Mouse (Mus musculus) intestine, embryonic 14.5 days (tissue): ENCODE measurements at regions not wholly inside any gene's neighbourhood (a gene's known extent, or its start where the extent isn't known, plus 50 kb on each side); places are given as distances from the start of the nearest gene placed in this dataset.

Experiments used
- ATAC-seq: fragments of 200-750 bp; cut with Nextera tagmentation; replicated peaks from 2 replicates; pipeline ENCODE4 v1.8.0; 2017; ENCODE audit warnings: low read depth, moderate number of reproducible peaks, moderate TSS enrichment, moderate library complexity; ENCODE audit not compliant: low FRiP score, low TSS enrichment
- DNase-seq: peaks from one replicate; pipeline ENCODE4 v3.0.0-alpha.2; 2018; ENCODE audit warnings: low spot score
- H3K27ac ChIP-seq: fragments of 300-500 bp; sonication (generic); 2 replicates; pipeline ENCODE4 v1.5.1; 2014; ENCODE audit warnings: low read depth, mild to moderate bottlenecking, control low read depth
- H3K27me3 ChIP-seq: fragments of 300-500 bp; sonication (generic); replicated peaks from 2 replicates; pipeline ENCODE4 v1.6.1; 2014; ENCODE audit warnings: low read length, control low read depth; ENCODE audit not compliant: control insufficient read depth, insufficient read depth
- H3K36me3 ChIP-seq: fragments of 300-500 bp; sonication (generic); 2 replicates; pipeline ENCODE4 v1.6.1; 2014; ENCODE audit warnings: low read length, control low read depth; ENCODE audit not compliant: control insufficient read depth, insufficient read depth
- H3K4me1 ChIP-seq: fragments of 300-500 bp; sonication (generic); replicated peaks from 2 replicates; pipeline ENCODE4 v1.6.1; 2014; ENCODE audit warnings: low read length, control low read depth, mixed read lengths; ENCODE audit not compliant: control insufficient read depth, insufficient read depth
- H3K4me2 ChIP-seq: fragments of 300-500 bp; sonication (generic); 2 replicates; pipeline ENCODE4 v1.6.1; 2014; ENCODE audit warnings: low read length
- H3K4me3 ChIP-seq: fragments of 300-500 bp; sonication (generic); 2 replicates; pipeline ENCODE4 v1.5.1; 2014; ENCODE audit warnings: low read depth, low read length, control low read depth, mixed read lengths
- H3K9ac ChIP-seq: fragments of 300-500 bp; sonication (generic); 2 replicates; pipeline ENCODE4 v1.6.1; 2014; ENCODE audit warnings: mild to moderate bottlenecking, low read length
- H3K9me3 ChIP-seq: fragments of 300-500 bp; sonication (generic); 2 replicates; pipeline ENCODE4 v1.6.1; 2016; ENCODE audit warnings: low read length, control low read depth; ENCODE audit not compliant: control insufficient read depth
- WGBS: fragments of 180-500 bp; shearing (Covaris S2); extraction: QIAGEN DNeasy Blood & Tissue Kit; methylation state at CpG from one replicate; pipeline ENCODE4 v1.1.7; 2014; 5-methylcytosine and 5-hydroxymethylcytosine counted together

- H3K4me1 ChIP-seq, result peaks cover 7% of the 10 kb centered on the region
- no peak overlapping the region for H3K4me3 ChIP-seq
- no peaks in the 10 kb centered on the region for H3K27me3 ChIP-seq
- ATAC-seq, result no peak
- no peak overlapping the region for H3K4me2 ChIP-seq
- no peak for DNase-seq
- no peaks in the 10 kb centered on the region for H3K36me3 ChIP-seq
- H3K9ac ChIP-seq, result no peak overlapping the region
- H3K27ac ChIP-seq, result no peak overlapping the region
- WGBS, result 82% methylated on average over 2 of the region's 2 CpGs
- H3K9me3 ChIP-seq, result no peaks in the 10 kb centered on the region
Measured at GRCm38 (mm10) chr4:95307134-95307533, 250.2 kb upstream of the Fggy start.

GRCm38 (mm10) chr4:95308469-95308895 is 248.8 kb upstream of the Fggy start:
- Histone ChIP-seq H3K36me3 (no peaks in the 10 kb centered on the region), H3K9ac (no peak overlapping the region), H3K27me3 (no peaks in the 10 kb centered on the region), H3K4me3 (no peak overlapping the region), H3K9me3 (no peaks in the 10 kb centered on the region), H3K4me1 (peaks cover 2% of the 10 kb centered on the region), H3K27ac (no peak overlapping the region), H3K4me2 (no peak overlapping the region)
- WGBS, result 42% methylated on average over 5 of the region's 5 CpGs
- no peak for ATAC-seq
- no peak for DNase-seq

- no peak overlapping the region for H3K4me2 ChIP-seq
- WGBS, result 60% methylated on average over 6 of the region's 6 CpGs
- H3K27ac ChIP-seq, result no peak overlapping the region
- no peaks in the 10 kb centered on the region for H3K9me3 ChIP-seq
- DNase-seq, result no peak
- H3K4me1 ChIP-seq, result no peaks in the 10 kb centered on the region; the same call in 1 of the 2 replicates
- ATAC-seq, result no peak
- H3K4me3 ChIP-seq, result no peak overlapping the region
- H3K27me3 ChIP-seq, result no peaks in the 10 kb centered on the region
- H3K36me3 ChIP-seq, result no peaks in the 10 kb centered on the region
- H3K9ac ChIP-seq, result no peak overlapping the region
Measured at GRCm38 (mm10) chr4:95310410-95310809, 246.9 kb upstream of the Fggy start.

- 46% methylated on average over 3 of the region's 3 CpGs for WGBS
- Histone ChIP-seq H3K9me3 (no peaks in the 10 kb centered on the region), H3K4me1 (no peaks in the 10 kb centered on the region; the same call in 1 of the 2 replicates), H3K9ac (no peak overlapping the region), H3K27me3 (no peaks in the 10 kb centered on the region), H3K4me3 (no peak overlapping the region), H3K4me2 (no peak overlapping the region), H3K36me3 (no peaks in the 10 kb centered on the region), H3K27ac (0 out of 2 replicates have a peak overlapping the region, but pooled peaks have one; percentile 9)
- peak; percentile 60; the same call in 1 of the 2 replicates for ATAC-seq
- peak; percentile 63 for DNase-seq
Measured at GRCm38 (mm10) chr4:95317821-95318290, 239.5 kb upstream of the Fggy start.

GRCm38 (mm10) chr4:95318561-95318960 is 238.7 kb upstream of the Fggy start:
- Histone ChIP-seq H3K36me3 (no peaks in the 10 kb centered on the region), H3K4me2 (no peak overlapping the region), H3K4me1 (no peaks in the 10 kb centered on the region; the same call in 1 of the 2 replicates), H3K4me3 (no peak overlapping the region), H3K27ac (no peak overlapping the region), H3K27me3 (no peaks in the 10 kb centered on the region), H3K9ac (no peak overlapping the region), H3K9me3 (no peaks in the 10 kb centered on the region)
- WGBS, result 69% methylated on average over 1 of the region's 1 CpGs
- no peak for ATAC-seq
- no peak for DNase-seq

- Histone ChIP-seq H3K36me3 (no peaks in the 10 kb centered on the region), H3K4me1 (no peaks in the 10 kb centered on the region; the same call in 1 of the 2 replicates), H3K4me3 (no peak overlapping the region), H3K9me3 (no peaks in the 10 kb centered on the region), H3K4me2 (no peak overlapping the region), H3K27ac (no peak overlapping the region), H3K27me3 (no peaks in the 10 kb centered on the region), H3K9ac (no peak overlapping the region)
- ATAC-seq, result no peak
- WGBS, result 38% methylated on average over 6 of the region's 6 CpGs
- DNase-seq, result no peak
Measured at GRCm38 (mm10) chr4:95319036-95319435, 238.3 kb upstream of the Fggy start.

GRCm38 (mm10) chr4:95325861-95326260 is 231.4 kb upstream of the Fggy start:
- peaks cover 2% of the 10 kb centered on the region; the same call in 1 of the 2 replicates for H3K9me3 ChIP-seq
- DNase-seq (no peak), ATAC-seq (no peak)
- no peak overlapping the region for H3K27ac ChIP-seq
- no peak overlapping the region for H3K9ac ChIP-seq
- no peaks in the 10 kb centered on the region for H3K27me3 ChIP-seq
- H3K4me1 ChIP-seq, result no peaks in the 10 kb centered on the region
- H3K4me2 ChIP-seq, result no peak overlapping the region
- H3K36me3 ChIP-seq, result no peaks in the 10 kb centered on the region
- no peak overlapping the region for H3K4me3 ChIP-seq
- WGBS, result 67% methylated on average over 1 of the region's 1 CpGs

- Histone ChIP-seq H3K27me3 (no peaks in the 10 kb centered on the region), H3K4me2 (no peak overlapping the region), H3K4me1 (no peaks in the 10 kb centered on the region), H3K9ac (no peak overlapping the region), H3K36me3 (no peaks in the 10 kb centered on the region), H3K27ac (no peak overlapping the region), H3K9me3 (no peaks in the 10 kb centered on the region), H3K4me3 (no peak overlapping the region)
- DNase-seq (no peak), ATAC-seq (no peak)
- 81% methylated on average over 2 of the region's 2 CpGs for WGBS
Measured at GRCm38 (mm10) chr4:95339822-95340221, 217.5 kb upstream of the Fggy start.

GRCm38 (mm10) chr4:95340926-95341325 is 216.4 kb upstream of the Fggy start:
- no peak overlapping the region for H3K4me2 ChIP-seq
- no peaks in the 10 kb centered on the region for H3K36me3 ChIP-seq
- H3K27ac ChIP-seq, result no peak overlapping the region
- H3K27me3 ChIP-seq, result no peaks in the 10 kb centered on the region
- 71% methylated on average over 3 of the region's 3 CpGs for WGBS
- ATAC-seq (no peak), DNase-seq (no peak)
- no peaks in the 10 kb centered on the region for H3K9me3 ChIP-seq
- H3K4me1 ChIP-seq, result no peaks in the 10 kb centered on the region
- H3K4me3 ChIP-seq, result no peak overlapping the region
- no peak overlapping the region for H3K9ac ChIP-seq
